In genomic region chr11:28213606-28214005, GRCm38 (mm10) we compare ENCODE assay signal across 15 mouse cellular contexts.
"Had no signal": no experiment of that assay in that cellular context is flagged by ENCODE, and none has a peak within 500 bp of the region (broad histone marks: within the 10 kb centered on the region; RNA-seq: fewer than 3 reads in every experiment).

No protein-coding gene starts in this region.

- H3K36me3 ChIP-seq: neural tube, embryonic 15.5 days; stomach, embryonic 15.5 days had no signal

- H3K4me1 ChIP-seq: neural tube, embryonic 15.5 days; stomach, embryonic 15.5 days had no signal

- H3K9ac ChIP-seq: neural tube, embryonic 15.5 days; stomach, embryonic 15.5 days had no signal

- H3K27ac ChIP-seq: neural tube, embryonic 15.5 days; stomach, embryonic 15.5 days; stomach, postnatal 0 days had no signal

- H3K9me3 ChIP-seq: stomach, embryonic 15.5 days had no signal

- H3K27me3 ChIP-seq: neural tube, embryonic 15.5 days; stomach, embryonic 15.5 days had no signal

- DNase-seq: retina, postnatal 1 day; right cerebral cortex, adult 18-20 months; right cerebral cortex, postnatal 14 days; right cerebral cortex, postnatal 25 days; right cerebral cortex, postnatal 4 days; spleen, adult 18-20 months; thymus, adult 18-20 months; thymus, adult 2 months; thymus, postnatal 14 days; thymus, postnatal 25 days; thymus, postnatal 36 days; thymus, postnatal 4 days had no signal

- H3K4me2 ChIP-seq: neural tube, embryonic 15.5 days; stomach, embryonic 15.5 days had no signal

- H3K4me3 ChIP-seq: neural tube, embryonic 15.5 days; stomach, embryonic 15.5 days had no signal
